Mouse (Mus musculus): Measurements from ENCODE around the gene Asb8.

Asb8 gene

DNA sequence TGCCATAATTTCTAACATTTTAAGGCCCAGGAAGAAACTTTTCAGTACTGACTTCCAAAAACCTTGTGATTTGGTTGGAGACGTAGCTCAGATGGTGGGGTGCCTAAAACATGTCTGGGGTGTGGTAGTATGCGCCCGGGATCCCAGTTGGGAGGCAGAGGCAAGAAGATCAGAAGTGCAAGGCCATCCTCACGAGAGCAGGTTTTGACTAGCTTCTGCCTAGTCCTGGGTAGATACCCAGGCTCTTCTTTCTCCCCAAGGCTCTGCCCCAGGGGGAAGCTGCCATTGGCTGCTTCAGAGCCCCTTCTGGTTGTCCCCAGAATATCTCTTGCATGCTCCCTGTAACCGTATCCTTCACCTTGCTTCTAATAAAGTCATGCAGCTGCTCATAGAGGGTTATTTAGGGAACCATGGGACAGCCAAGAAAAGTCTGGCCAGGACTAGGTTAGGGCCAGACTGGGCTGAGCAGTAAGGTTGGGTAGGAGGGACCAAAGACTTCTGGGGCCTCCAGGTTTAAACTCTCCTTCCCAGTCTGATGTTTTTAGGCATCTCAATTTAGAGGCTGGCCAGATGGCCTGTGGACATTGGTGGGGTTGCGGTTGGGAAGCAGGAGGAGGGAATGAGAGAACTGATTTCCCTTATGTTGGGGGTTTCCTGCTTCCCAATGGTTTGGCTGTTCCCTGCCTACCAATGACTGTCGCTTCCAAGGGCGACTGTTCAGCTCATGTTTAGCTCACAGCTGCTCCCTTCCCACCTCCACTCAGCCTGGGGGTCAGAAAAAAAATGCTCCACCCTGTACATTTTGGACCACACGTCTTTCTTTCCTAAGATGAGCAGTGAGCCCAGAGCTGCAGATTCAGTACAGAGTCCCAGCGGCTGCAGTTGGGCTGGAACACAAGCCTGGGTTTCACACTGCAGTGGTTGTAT, 50.3 kb downstream of the Asb8 start:
- no peak for DNase-seq

DNA sequence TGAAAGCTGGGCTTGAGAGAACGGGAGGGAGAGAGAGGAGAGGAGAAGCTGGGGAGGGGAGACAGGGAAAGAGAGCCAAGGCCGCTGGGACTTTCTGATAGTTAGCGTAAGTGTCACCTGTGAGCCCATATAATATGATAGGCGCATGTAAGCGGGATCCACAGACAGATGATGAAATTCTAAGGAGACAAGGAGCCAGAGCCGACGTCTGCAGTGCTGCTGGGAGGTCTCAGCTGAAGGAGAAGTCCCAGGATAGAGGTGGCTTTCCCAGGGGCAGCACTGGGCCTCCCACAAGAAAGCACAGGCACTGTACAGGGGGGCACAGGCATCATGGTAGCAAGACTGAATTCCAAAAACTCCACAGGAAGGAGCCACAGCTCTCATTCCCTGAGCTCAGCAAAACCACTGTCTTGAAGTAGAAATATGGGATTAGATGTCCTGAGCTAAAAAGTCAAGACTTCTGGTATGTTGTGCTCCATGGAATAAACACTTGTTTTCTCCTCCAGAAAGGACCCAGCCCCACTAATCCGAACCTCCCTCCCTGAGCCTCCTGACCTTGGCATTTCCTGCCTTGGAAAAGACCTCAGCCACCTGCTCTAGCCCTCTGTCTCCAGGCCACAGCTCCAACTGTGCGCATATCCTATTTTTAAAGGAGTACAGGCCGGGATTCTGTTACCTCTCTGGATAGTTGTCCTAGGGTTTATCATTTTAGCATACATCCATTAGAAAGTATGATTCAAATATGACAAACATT, 51.1 kb downstream of the Asb8 start:
- no peak for DNase-seq

DNA sequence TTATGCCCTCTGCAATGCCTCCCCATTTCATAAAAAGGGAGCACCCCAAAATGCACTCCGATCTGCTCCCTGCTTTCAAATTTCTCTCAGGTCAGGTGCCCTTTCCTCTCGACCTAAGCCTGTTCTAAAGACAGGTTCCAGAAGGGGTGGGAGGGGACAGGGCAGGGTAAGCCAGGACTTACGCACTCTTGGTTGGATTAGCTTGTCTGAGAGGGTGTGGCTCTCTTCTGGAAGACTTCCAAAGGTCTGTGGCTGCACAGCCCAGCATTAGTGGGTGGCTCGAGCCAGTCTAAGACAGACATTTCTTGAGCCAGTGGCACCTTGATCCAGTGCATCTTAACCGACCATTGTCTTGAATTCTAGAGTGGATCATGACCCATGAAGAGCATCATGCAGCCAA, 53.6 kb downstream of the Asb8 start:
- peak; percentile 17 to 28 for DNase-seq

DNA sequence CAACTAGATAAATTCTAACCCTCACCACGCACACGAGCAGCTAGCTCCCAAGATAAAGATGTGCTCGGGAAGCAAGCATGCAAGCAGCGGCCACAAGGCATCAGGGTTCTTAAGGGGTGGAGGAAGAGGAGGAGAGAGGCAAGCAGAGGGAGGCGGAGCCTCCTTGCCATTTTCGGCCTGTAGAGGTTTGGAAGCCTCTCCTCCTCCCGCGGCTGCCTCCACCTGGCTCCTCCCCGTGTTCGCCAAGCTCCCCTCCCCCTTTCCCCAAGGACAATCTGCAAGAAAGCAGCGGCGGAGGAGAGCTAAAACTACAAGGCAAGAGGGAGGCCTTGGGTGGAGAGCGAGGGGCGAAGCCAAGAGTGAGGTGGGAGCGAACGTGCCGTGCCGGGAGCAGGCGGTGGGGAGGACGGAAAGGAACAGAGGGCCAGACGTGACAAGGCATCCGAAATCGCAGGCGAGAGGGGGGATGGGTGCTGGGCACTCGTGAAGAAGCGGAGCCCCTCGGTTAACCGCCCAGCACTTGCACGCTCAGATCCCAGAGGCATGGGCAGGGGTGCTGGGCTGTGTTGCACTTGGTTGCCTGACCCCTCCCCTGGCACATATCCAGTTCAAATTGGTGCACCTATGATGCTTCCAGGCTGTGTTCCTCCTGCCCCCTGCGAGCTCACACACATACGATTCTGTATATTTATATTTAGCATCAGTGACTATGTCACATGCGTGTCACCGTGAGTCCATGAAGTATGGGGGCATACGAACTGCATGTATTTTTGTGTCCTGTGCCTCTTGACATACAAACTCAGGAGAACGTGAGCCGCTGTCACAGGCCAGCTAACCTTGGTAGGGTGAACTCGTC, 56.9 kb downstream of the Asb8 start:
- peak; percentile 89 to 91 for DNase-seq

DNA sequence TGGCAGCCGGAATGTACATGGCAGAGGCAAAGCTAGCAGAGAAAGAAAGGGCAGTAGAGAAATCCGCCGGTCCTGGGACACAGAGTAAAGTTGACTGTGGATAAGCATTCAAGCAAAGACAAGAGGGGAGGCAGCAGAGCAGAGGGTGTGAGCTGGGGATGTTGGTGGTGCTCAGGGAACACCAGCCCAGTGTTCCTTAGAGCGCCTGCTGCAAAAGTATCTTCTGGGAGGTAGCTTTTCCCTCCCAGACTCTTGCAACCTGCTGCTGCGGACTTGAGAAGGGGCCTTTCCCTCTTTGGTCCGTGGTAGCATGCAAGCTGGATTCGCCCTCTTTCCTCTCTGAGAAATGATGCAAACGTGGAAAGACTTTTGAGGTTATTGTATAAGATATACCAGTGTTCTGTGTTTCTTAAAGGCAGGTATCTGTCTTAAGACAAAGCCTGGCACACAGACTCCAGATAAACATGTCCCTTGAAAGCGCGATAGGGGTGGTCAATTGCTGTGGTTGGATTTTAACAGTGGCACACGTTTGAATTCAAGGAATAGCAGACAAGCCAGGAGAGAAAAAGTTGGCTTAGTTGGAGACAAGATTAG, 57.6 kb downstream of the Asb8 start:
- DNase-seq = no peak

DNA sequence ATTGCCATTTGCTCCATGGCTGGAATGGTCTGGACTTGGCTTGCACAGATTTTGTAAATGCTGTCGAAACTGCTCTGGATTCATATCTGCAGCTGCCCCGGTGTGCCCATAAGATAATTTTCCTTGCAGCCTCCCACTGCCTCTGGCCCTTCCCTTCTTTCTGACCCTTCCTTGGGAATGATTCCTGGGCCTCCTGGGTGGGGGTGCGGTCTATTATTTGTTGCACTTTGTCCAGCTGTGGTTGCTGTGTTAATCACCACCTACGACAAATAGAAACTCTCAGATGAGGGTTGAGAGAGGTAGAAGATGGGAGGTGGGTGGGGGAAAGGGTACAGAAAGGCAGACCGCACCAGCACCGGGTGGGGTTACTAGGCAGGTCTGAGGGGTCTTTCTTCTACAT, 58.2 kb downstream of the Asb8 start:
- DNase-seq = no peak

DNA sequence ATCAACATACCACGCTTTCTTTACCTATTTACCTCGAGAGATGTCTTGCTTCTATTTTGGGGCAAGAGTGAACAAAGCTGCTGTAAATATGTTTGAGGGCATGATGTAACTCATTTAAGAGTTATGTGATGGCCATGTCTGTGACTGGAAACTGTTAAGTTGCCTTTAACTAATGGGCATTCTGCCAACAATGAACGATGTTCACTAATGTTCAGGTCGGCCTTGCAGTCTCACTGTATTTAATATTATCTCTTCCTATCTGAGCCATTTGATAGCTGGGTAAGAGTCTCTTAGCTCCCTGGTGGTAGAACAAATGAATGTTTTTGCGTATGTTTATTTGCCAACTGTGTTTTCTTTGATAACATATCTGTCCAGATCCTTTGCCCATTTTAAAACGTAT, 58.9 kb downstream of the Asb8 start:
- no peak for DNase-seq

DNA sequence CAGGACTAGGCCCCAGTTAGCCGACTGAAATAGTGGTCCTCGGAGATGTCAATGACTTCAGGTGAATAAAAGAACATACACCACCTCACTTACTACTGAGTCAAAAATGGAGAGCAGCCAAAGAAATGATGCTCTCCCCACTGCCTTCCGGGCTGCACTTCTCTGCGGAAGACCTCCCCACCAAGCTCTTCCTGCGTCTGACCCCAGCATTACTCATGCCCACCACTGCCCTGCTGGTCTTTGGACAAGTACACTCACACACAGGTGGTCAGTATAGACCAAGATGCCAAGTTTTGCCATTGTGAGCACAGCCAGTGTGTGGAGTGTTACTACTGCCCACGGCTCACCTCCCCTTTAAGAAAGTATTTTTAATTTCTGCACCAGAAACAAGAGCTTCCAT, 63.0 kb downstream of the Asb8 start:
- DNase-seq = no peak

DNA sequence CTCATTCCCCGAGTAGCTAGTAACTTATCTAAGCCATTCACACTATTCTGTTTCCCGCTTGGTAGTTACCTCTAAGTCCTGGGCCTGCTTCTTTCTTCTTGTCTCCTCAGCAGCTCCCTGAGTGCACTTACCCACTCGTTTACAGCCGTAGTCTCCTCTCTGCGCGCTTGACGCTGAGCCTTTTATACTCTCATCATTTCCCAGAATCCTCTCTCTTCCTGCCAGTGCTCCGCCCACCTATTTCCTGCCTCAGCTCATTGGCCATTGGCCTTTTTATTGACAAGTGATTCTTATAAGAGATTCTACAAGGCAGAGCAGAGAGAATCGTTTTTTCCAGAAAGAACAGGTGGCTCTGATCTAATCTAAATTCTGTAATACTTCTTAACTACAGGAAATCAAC, 66.9 kb downstream of the Asb8 start:
- DNase-seq = no peak

DNA sequence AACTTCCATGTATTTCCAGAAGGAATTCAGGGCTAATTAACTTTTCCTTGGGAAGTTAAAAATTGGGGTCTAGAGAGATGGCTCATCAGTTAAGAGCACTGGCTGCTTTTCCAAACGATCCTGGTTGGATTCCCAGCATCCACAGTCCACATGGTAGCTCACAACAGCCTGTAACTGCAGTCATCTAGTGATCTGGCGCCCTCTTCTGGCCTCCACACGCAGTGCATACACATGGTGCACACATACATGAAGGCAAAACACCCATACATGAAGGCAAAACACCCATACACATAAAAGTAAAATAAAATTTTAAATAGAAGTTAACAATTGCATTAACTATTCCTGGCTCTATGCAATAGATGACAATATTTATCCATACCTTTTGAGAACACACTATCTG, 68.5 kb downstream of the Asb8 start:
- DNase-seq = no peak

DNA sequence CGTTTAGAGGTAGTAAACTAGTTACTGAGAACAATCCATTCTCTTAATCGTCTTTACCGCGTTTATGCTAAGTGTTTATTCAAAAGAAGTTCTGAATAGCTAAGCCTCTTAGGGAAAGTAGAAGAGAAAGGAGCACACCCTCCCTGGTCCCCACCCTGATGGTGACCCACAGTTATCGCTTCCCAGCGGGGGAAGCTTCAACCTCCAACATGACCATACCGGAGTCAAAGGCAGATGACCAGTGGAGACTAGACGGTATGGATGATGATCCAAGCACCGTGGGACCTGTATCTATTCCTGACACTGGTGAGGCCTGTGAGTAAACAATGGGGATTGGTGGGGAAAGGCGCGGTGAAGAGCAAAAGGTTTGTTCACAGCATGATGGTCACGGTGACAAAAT, 70.5 kb downstream of the Asb8 start:
- no peak for DNase-seq

DNA sequence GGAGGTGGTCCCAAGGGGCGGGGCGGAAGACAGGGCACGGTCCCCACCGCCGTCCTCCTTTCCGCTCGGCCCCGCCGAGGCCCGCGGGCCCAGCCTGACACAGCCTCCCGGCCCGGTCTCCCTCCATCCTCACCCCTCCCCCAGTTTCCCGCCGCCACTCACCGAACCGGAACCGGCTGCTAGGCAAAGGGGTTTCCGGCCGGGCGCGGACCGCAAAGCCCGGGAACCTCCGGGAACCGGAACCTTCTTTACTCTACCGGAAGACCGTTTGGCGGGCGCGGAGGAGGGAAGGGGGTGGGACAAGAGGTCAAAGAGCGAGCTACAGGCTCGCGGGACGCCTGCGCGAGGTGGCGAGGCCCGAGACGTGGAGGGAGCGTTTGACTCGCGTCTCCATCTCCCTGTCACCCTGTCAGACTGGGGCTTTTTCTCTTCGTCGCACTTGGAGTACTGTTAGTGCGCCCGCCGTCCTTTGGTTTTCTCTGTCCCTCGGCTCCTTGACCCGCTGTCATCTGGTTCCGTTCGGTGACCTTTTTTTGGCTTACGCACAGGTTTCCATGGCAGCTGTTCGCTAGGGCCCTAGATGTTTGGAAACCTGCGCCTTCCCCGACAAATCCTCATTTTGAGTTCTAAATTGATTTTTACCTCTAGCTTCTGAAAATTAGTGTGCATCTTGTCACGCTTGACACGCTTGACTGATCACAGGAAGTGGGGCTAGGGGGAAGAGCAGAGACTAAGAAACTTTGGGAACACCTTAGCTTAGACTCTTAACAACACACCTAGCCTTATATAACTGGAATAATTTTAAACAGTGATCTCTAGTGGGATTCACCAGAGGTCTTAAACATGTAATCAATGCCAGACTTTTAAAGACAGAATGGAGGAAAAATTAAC, 72.1 kb downstream of the Asb8 start, which contains the start of gene Senp1:
Gene Senp1, minus strand, starts transcription at position 624 of the 891 bp plus-strand sequence.
- peak; percentile 90 to 92 for DNase-seq

DNA sequence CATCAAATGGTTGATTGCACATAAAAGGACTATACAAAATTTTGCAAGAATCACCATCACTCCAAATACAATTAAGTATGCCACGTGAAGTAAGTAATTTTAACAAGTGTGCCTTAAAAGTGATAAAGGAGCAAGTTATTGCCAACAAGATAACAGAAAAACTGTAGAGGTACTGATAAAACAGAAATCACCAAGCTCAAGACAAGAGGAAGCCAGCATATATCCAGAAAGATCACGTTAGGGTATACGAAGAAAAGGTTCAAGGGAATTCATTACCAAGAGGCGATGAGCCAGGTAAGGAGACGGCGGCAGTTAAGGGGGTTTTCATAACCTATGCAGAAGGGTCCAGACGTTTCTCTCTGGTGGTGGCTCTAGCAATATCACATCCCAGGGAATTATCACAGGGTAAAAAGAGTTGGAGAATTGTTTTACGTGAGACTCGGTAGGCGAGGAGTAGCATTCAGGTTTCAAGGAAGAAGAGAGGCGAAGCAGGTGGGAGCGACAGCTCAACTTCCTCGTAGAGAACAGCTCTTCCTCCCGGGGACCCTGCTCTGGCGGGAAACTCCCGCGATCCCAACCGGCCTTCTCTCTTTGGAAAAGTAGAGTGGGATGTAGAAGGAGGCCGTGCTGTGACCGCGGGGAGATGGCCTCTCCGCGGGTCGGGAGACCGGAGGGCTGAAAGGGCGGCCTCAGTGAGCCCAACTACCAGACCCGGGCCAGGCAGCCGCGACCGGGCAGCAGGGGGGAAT, 72.9 kb downstream of the Asb8 start, which contains the start of gene Pfkm:
Gene Pfkm, plus strand, starts transcription at position 218 of the 749 bp plus-strand sequence.
- DNase-seq = no peak

DNA sequence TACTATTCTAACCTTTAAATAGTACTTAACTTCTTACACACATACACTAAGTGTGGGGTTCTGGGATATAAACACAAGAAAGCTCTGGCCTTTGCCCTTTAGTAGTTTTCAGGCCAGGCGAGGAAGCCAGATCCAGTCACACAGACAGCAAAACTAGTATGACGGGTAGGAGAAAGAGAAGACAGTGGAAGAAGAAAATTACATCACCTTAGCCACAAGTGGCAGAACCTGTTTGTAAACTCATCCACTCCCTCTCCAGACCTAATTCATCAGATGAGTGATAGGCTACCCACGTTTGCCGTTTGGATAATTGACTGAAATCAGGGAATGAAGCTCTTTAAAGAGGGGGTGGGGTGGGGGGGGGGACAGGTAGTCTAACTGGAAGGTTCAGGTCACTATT, 73.6 kb downstream of the Asb8 start:
- no peak for DNase-seq

DNA sequence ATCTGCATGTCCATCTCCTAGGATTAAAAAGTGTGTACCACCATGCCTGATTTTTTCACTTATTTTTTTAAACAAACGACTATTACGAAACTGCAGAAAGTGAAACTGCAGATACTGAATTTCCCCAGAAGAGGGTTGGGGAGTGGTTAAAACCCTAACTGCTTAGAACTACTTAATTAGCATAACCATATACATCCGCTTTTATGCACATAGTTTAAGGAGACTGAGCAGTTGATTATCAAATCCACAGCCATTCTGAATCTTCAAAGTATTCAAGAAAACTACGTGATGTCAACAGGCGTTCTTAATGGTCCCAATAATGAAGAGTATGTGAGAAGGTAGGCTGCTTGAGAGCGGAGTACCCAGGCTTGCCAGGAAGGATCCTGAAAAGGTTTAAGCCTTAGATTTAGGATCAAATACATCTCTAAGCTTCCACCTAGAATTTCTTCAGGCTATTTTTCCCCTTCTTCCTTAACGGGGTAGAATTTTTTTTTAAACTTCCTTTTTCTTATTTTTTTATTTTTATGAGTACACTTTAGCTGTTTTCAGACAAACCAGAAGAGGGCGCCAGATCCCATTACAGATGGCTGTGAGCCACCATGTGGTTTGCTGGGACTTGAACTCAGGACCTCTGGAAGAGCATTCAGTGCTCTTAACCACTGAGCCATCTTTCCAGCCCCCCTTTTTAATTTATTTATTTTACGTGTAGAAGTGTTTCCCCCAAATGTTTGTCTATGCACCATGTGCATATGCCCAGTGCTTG, 75.8 kb downstream of the Asb8 start:
- peak in 1 of 2 experiments; percentile 32 for DNase-seq

DNA sequence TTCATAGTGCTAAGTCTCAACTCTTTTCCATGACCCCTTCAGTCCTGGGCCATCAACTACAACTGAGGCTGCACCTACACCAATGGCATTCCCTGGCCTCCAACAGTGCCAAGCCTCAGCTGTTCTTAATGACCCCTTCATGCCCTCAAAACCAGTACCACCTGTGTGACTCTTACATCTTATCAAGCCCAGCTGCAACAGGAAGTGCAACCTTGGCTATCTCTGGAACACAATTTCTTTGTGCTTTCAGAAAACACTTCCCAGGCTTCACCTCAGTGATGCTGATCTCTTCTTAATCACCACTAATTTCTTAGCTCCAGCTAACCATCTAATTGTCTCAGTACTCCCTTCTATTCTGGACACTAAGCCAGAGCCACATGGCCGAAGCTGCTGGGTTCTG, 76.5 kb downstream of the Asb8 start:
- no peak for DNase-seq

Data from kidney, adult 8-10 months (tissue).